Mouse (Mus musculus) B cell, adult 62 days (primary cell): ENCODE data around the gene Treml1. TPM values are rescaled to one million over a fixed set of nuclear protein-coding genes. Genes with fewer than 3 reads are reported as not detected.

Experiments used
- total RNA-seq: library from RNA; stranded (reverse); gene quantifications from 4 replicates; pipeline ENCODE4 v1.2.4, GENCODE M21; 2023

Gene Treml1
- 0.49 TPM in 1 of 4 replicates, not detected in the others for total RNA-seq

DNA sequence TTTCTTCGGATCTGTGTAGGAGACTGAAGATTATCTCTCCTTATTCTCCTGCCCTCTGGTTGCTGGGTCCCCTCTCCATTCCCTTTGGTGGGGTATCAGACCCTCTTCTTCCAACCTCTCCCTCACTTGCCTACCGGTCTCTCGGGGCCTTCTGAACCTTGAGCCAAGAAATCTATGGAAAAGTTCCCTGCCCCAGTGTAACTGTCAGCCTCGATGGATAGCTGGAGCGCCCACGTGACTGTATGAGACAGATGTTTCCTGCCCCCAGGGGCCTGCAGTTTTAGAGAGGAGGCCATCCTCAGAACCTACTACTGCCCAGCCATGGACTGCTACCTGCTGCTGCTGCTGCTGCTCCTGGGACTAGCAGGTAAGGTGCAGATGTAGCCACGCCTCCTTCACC, at the start of gene Treml1:
Treml1 (plus strand) TSS at position 301 of the 400 bp plus-strand sequence.

DNA sequence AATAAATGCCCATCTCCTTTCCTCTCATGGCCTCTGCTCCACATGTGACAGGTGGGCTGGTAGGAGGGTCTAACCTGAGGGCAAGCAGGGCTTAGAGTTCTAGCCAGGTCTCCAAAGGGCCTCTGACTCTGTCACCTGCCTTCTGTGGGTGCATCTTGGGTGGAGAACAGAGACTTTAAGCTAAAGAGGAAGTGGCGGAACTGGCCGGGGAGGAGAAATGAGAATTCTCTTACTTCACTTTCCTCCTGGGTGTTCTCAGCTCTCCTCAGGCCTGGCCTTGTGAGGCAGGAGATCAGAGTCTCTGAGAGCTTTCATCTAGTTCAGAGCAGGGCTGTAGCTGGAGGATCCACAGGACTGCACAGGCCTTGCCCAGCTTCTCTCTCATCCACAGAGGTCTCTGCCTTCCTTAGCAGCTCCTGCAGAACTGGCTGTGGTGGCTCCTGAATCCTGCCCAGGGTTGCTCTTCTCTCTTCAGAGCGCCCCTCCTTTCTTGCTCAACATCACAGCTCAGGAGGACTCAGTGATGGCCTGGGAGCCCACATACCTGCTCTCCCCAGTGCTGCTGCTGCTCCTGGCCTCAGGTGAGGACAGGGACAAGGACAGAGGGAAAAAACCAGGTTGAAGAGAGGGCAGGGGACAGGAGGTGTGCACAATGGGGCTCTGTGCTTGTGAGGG, 43.7 kb upstream of the Treml1 start, which contains the start of gene B430306N03Rik:
B430306N03Rik (plus strand) TSS at position 237 of the 675 bp plus-strand sequence.

DNA sequence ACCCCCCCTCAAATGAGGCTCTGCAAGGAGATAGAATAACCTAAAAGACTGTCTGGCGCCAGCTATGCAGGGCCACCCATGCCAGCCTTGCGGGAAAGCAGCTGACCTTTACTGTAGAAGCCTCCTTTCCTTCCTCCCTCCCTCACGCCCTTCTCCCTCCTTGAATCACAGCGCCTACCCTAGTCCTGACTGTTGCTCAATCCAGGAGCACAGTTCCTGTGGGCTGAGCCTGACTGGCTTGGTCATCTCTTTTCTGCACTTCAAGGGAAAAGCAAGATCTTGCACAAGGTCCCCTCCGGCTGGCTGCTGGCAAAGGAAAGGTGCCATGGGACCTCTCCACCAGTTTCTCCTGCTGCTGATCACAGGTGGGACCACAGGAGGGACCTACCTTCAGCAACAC, 13.5 kb upstream of the Treml1 start, which contains the start of gene Trem2:
Trem2 (plus strand) TSS at position 171 of the 400 bp plus-strand sequence.

DNA sequence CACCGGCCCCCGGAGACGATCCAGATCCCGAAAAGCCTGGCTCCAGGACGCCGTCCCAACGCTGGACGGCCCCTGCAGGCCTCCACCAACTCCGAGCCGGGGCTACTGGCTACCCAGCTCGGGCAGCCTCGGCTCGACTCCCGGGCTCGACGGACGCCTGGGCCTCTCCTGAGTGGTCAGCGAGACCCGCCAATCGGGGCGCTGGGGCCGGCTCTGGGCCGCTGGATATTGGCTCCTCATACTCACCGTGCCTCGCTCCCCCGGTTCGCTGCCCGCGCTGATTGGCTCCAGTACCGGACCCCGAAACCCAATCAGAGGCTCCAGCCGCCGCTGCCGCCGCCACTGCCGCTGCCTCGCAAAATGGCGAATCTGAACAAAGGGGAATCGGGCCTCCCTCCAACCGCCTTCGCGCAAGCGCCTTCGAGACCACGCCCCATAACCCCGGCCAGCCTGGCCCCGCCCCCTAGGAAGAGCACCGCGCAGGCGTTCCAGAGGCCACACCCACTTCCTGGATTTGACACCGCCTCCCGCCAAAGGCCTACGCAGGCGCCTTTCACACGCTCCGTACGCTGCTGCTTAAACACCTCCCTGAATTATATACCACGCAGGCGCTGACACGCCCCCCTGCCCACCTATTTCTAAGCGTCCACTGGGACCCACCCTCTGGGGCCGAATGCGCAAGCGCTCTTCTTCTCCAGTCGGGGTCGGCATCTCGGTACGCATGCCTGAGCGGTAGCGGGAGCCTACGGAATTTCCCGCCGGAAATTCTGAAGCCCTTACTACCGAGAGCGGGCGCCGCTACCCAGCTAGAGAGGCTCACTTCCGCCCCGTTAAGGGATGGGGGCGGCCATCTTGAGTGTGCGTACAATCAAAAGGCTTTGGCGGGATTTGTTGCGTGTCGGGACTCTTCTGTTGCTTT, 49.9 kb downstream of the Treml1 start, which contains the start of the genes Nfya and Oard1:
Nfya (minus strand) TSS at position 527 of the 919 bp plus-strand sequence.
Oard1 (plus strand) TSS at position 635 of the 919 bp plus-strand sequence.

Other genes starting within 250 kb of the Treml1 start
- gene 9830107B12Rik, start 213.6 kb upstream of the Treml1 start, total RNA-seq: 0.30 to 0.60 TPM (median 0.32 TPM) in 3 of 4 replicates, not detected in the other
- gene A530064D06Rik, start 192.6 kb upstream of the Treml1 start, total RNA-seq: 0.72 to 1.5 TPM in 2 of 4 replicates, not detected in the others
- 1.7 to 2.2 TPM (median 2.1 TPM) in 4 replicates for gene Trem1, start 127.1 kb upstream of the Treml1 start, total RNA-seq
- not detected in 4 replicates for gene Trem3, start 112.1 kb upstream of the Treml1 start, total RNA-seq
- 1.4 to 4.1 TPM (median 3.5 TPM) in 4 replicates for gene Treml4, start 95.6 kb upstream of the Treml1 start, total RNA-seq
- gene Treml2, start 60.4 kb upstream of the Treml1 start, total RNA-seq: 174 to 186 TPM (median 177 TPM) in 4 replicates
- 7.4 to 11.3 TPM (median 9.5 TPM) in 4 replicates for gene B430306N03Rik, start 43.8 kb upstream of the Treml1 start, total RNA-seq
- not detected in 4 replicates for gene Trem2, start 13.5 kb upstream of the Treml1 start, total RNA-seq
- 86.8 to 106 TPM (median 101 TPM) in 4 replicates for gene Nfya, start 50.0 kb downstream of the Treml1 start, total RNA-seq
- 36.9 to 47.5 TPM (median 43.1 TPM) in 4 replicates for gene Oard1, start 50.1 kb downstream of the Treml1 start, total RNA-seq
- 0.42 to 0.70 TPM (median 0.69 TPM) in 3 of 4 replicates, not detected in the other for gene Apobec2, start 73.0 kb downstream of the Treml1 start, total RNA-seq
- not detected in 4 replicates for gene Tspo2, start 91.6 kb downstream of the Treml1 start, total RNA-seq
- gene Unc5cl, start 95.0 kb downstream of the Treml1 start, total RNA-seq: 3.3 to 6.2 TPM (median 4.7 TPM) in 4 replicates